Mouse (Mus musculus): ENCODE results near the gene Ccsap. TPM values are rescaled to one million over a fixed set of nuclear protein-coding genes. Genes with fewer than 3 reads are reported as not detected.

Gene Ccsap
- polyA plus RNA-seq, 1 experiment from 2014 or later = 7.3 TPM

DNA sequence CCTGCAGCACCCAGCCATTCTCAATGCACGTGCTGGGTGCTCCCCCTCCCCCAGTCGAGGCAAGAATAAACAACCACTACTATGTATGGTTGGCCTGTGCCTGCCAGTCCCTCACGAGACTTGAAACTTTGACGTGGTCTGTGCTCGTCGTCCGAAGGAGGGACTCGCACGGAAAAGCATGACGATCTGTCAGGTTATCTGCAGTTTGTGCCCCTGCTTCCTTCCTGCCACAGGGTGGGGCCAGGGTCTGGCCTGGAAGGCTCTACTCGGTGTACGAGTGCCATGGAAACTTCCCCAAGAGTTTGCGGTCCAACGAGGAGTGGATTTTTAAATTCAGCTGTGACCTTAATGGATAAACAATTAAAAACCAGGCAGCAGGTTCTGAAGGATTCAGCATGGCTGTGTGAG is 53.0 kb downstream of the Ccsap start:
- WGBS = 10% methylated on average over 14 of the region's 14 CpGs
- DNase-seq (ENCODE audit: low spot score) = peak; percentile 33
- no peaks in the 10 kb centered on the region for H3K27me3 ChIP-seq (ENCODE audit: insufficient read depth, poor library complexity, severe bottlenecking)
- H3K4me1 ChIP-seq (replicated peaks) = peaks cover 41% of the 10 kb centered on the region
- H3K4me3 ChIP-seq = peak overlapping the region; percentile 76
- H3K36me3 ChIP-seq = peaks cover 19% of the 10 kb centered on the region
- no peaks in the 10 kb centered on the region for H3K9me3 ChIP-seq
- peak overlapping the region; percentile 95 for H3K27ac ChIP-seq

DNA sequence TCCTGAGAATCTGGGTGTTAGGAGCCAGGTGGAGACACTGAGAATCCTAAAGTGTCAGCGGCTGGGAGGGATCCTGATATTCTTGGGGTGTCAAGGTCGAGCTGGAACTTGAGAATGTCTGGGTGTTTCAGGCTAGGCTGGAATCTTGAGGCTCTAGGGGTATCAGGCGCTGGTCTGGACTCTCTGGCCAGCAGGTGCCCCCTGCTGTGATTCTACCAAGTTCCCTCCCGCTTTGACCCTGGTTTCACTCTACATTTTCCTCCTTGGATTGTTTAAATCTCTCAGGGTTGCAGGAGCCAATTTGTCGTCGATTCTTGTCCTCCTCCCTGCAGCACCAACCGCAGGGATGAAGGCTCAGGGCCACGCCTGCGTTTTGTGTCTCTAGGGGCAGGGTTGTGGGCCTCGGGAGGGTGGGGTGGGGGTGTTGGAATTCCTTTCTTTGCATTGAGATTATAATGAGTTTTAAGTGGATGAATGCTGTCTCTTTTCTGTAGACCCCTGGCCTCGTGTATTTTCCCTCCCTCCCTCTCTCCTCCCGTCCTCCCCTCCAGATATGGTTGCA is 53.6 kb downstream of the Ccsap start:
- no peak for DNase-seq (ENCODE audit: low spot score)
- under 1% methylated on average over 12 of the region's 12 CpGs for WGBS
- no peaks in the 10 kb centered on the region for H3K27me3 ChIP-seq (ENCODE audit: insufficient read depth, poor library complexity, severe bottlenecking)
- H3K36me3 ChIP-seq = peaks cover 19% of the 10 kb centered on the region
- peaks cover 41% of the 10 kb centered on the region for H3K4me1 ChIP-seq (replicated peaks)
- H3K4me3 ChIP-seq = peak overlapping the region; percentile 76
- peak overlapping the region; percentile 95 for H3K27ac ChIP-seq
- no peaks in the 10 kb centered on the region for H3K9me3 ChIP-seq

DNA sequence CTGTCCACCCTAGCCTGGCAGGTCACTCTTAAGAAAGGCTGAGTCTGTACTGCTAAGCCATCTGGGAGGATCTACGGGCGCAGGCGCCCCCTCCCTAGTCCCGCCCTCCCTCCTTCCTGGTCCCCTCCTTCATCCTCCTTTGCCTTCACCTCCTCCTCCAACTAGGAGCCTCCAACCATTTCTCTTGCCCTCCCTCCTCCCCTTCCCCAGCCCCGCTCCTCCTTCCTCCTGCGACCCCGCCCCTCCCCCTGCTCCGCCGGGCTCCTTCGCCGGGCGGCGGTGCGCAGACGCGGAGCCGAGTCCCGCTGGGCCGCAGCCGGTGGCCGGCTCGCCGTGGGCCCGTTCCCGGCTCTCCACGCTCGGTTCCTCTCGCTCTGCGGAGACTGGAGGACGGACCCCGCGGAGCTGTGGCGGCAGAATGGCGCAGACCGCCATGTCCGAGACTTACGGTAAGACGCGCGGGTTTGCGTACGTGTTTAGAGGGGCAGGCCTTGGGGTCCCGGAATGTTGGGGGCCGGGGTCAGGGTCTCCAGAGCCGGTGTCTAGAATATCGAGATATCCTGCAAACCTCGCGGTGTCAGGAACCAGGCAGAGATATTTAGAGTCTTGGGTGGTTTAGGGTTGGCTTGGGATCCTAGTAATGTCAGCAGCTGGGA is 54.2 kb downstream of the Ccsap start, which contains the start of gene Rab4a:
TSS of gene Rab4a (plus strand) at position 268 of the 656 bp plus-strand sequence.
- peak within 1 kb of the TSS; percentile 95 for H3K27ac ChIP-seq
- H3K36me3 ChIP-seq = peaks cover 15% of the 10 kb centered on the region
- DNase-seq (ENCODE audit: low spot score) = peak; percentile 90

DNA sequence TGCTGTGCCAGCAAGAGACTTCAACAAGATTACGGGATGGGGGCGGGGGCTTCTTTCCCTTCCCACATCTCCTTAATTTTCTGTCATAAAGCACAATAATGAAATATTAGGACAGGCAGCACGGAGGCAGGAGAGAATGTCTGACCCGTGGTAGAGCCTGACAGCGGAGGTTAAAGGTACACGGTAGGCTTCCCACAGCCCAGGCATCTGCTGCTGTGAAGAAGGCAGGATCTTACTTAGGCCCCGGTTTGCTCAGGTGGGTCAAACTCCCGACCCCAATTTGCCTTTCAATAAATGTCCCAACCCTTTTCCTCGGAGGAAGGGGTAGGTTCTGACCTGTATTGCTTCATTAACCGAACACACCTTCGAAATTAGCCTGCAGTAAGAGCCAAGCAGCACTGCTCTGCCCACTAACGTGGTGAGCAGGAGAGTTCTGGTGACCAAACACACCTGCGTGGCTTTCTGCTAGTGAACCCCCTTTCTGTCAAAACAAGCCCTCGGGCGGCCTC is 54.7 kb downstream of the Ccsap start:
- WGBS = 17% methylated on average over 15 of the region's 15 CpGs
- Histone ChIP-seq H3K9me3 (peaks cover 3% of the 10 kb centered on the region; the same call in 1 of the 2 replicates), H3K27ac (peak overlapping the region; percentile 95)

More for the DNA sequence above, 54.2 kb downstream of the Ccsap start, which contains the start of gene Rab4a:
- WGBS = under 1% methylated on average over 48 of the region's 48 CpGs
- Histone ChIP-seq H3K4me1 (replicated peaks) (peaks cover 38% of the 10 kb centered on the region), H3K27me3 (ENCODE audit: insufficient read depth, poor library complexity, severe bottlenecking) (no peaks in the 10 kb centered on the region), H3K9me3 (peaks cover 2% of the 10 kb centered on the region; the same call in 1 of the 2 replicates), H3K4me3 (peak within 1 kb of the TSS; percentile 76)

DNA sequence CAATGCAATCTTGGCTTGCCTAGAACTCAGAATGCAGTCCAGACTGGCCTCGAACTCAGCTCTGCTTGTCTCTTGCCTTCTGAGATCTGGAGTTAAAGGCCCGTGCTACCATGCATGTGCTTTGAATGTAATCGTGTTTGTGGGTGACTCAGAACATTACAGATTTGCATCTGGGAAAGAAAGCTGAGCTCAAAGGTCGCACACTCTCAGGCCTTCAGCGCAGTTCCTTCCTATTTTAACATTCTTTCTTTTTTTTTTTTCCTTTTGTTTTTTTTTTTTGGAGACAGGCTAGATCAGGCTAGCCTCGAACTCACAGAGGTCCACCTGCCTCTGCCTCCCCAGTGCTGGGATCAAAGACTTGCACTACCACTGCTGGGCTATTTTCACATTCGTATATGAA is 55.4 kb downstream of the Ccsap start:
- Histone ChIP-seq H3K4me3 (no peak overlapping the region), H3K4me1 (replicated peaks) (peaks cover 42% of the 10 kb centered on the region), H3K36me3 (peaks cover 8% of the 10 kb centered on the region; the same call in 1 of the 2 replicates), H3K27ac (no peak overlapping the region), H3K27me3 (ENCODE audit: insufficient read depth, poor library complexity, severe bottlenecking) (no peaks in the 10 kb centered on the region), H3K9me3 (peaks cover 3% of the 10 kb centered on the region; the same call in 1 of the 2 replicates)
- DNase-seq (ENCODE audit: low spot score) = no peak
- 88% methylated on average over 7 of the region's 7 CpGs for WGBS

More for the DNA sequence above, 54.7 kb downstream of the Ccsap start:
- H3K4me3 ChIP-seq = peak overlapping the region; percentile 76
- peaks cover 13% of the 10 kb centered on the region for H3K36me3 ChIP-seq
- no peak for DNase-seq (ENCODE audit: low spot score)
- peaks cover 38% of the 10 kb centered on the region for H3K4me1 ChIP-seq (replicated peaks)
- no peaks in the 10 kb centered on the region for H3K27me3 ChIP-seq (ENCODE audit: insufficient read depth, poor library complexity, severe bottlenecking)

DNA sequence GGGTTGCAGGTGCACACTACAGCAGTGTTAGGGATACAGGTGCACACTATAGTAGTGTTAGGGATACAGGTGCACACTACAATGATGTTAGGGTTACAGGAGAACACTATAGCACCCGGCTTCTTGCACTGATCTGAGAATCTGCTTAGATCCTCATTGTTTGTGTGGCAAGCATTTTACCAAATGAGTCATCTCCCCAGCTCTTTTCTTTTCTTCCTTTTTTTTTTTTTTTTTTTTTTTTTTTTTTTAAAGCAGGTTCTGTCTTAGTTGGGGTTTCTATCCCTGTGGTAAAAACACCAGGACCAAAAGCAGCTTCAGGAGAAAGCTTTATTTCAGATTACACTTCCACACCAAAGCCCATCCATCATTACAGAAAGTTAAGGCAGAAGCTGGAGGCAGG is 56.4 kb downstream of the Ccsap start:
- Histone ChIP-seq H3K36me3 (peaks cover under 1% of the 10 kb centered on the region; the same call in 1 of the 2 replicates), H3K27ac (no peak overlapping the region), H3K4me3 (no peak overlapping the region), H3K4me1 (replicated peaks) (peaks cover 37% of the 10 kb centered on the region), H3K9me3 (peaks cover 3% of the 10 kb centered on the region; the same call in 1 of the 2 replicates), H3K27me3 (ENCODE audit: insufficient read depth, poor library complexity, severe bottlenecking) (no peaks in the 10 kb centered on the region)
- 86% methylated on average over 1 of the region's 1 CpGs for WGBS
- DNase-seq (ENCODE audit: low spot score) = no peak

DNA sequence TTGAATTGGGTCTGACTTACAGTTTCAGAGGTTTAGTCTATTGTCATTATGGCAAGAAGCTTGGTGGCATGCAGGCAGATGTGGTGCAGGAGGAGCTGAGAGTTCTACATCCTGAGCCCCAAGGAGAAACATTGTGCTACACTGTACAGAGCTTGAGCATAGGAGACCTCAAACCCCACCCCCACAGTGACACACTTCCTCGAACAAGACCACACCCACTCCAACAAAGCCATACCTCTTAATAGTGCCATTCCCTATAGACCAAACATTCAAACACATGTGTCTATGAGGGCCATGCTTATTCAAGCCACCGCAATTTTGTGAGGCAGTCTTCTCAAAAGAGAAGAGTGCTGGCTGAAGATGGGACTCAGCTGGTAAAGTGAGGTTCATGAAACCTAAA is 58.5 kb downstream of the Ccsap start:
- no peak for DNase-seq (ENCODE audit: low spot score)
- Histone ChIP-seq H3K36me3 (no peaks in the 10 kb centered on the region), H3K4me1 (replicated peaks) (peaks cover 20% of the 10 kb centered on the region), H3K4me3 (no peak overlapping the region), H3K27me3 (ENCODE audit: insufficient read depth, poor library complexity, severe bottlenecking) (no peaks in the 10 kb centered on the region), H3K9me3 (peaks cover 3% of the 10 kb centered on the region; the same call in 1 of the 2 replicates), H3K27ac (no peak overlapping the region)
- 86% methylated on average over 2 of the region's 2 CpGs for WGBS

DNA sequence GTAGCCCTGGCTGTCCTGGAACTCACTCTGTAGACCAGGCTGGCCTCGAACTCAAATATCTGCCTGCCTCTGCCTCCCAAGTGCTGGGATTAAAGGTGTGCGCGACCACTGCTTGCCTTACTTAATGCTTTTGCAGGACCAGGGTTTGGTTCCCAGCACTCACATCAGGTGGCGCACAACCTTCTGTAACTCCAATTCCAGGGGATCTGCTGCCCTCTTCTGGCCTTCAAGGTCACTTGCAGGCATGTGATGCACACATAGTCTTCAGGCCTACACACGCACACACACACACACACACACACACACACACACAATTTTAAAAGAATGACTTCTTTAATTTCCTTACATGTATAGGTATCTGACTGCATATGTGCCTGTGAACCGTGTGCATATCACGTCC is 59.1 kb downstream of the Ccsap start:
- H3K4me3 ChIP-seq = no peak overlapping the region
- H3K27ac ChIP-seq = no peak overlapping the region
- no peak for DNase-seq (ENCODE audit: low spot score)
- no peaks in the 10 kb centered on the region for H3K36me3 ChIP-seq
- peaks cover 16% of the 10 kb centered on the region for H3K4me1 ChIP-seq (replicated peaks)
- peaks cover 3% of the 10 kb centered on the region; the same call in 1 of the 2 replicates for H3K9me3 ChIP-seq
- 91% methylated on average over 7 of the region's 7 CpGs for WGBS
- no peaks in the 10 kb centered on the region for H3K27me3 ChIP-seq (ENCODE audit: insufficient read depth, poor library complexity, severe bottlenecking)

DNA sequence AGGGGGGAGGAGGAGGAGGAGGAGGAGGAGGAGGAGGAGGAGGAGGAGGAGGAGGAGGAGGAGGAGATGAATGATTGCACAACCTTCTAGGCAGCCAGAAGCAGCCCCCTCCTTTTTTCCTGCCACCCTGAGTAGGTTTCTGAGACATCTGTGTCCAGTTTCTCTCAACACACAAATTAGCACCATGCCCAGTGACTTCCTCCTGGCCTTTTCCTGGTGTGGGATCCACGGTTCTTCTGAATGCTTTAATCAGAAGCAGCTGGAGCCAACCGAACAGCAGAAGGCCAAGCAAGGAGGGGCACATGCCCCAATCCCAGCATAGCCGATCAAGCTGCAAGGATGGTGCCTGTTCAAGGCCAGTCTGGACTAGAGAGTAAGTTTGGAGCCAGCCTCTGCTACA is 60.1 kb downstream of the Ccsap start:
- Histone ChIP-seq H3K9me3 (peaks cover 3% of the 10 kb centered on the region; the same call in 1 of the 2 replicates), H3K36me3 (no peaks in the 10 kb centered on the region), H3K4me3 (no peak overlapping the region), H3K27me3 (ENCODE audit: insufficient read depth, poor library complexity, severe bottlenecking) (no peaks in the 10 kb centered on the region), H3K27ac (no peak overlapping the region), H3K4me1 (replicated peaks) (0 out of 2 replicates have a peak, but pooled peaks cover 7% of the 10 kb centered on the region)
- DNase-seq (ENCODE audit: low spot score) = peak; percentile 58
- WGBS = 65% methylated on average over 3 of the region's 3 CpGs

DNA sequence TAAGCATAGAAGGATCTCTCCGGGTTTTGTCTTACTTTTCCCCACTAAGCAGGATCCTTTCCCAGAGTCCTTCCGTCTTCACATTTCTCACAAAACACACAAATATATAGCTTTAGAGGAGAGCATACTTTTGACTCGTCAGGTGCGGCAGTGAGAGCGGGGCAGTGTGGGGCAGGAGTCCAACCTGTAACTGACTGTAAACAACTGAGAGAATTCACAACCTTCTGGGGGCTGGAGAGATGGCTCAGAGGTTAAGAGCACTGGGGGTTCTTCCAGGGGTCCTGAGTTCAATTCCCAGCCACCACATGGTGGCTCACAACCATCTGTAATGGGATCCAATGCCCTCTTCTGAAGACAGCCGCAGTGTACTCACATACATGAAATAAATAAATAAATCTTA is 60.6 kb downstream of the Ccsap start:
- Histone ChIP-seq H3K36me3 (no peaks in the 10 kb centered on the region), H3K27ac (no peak overlapping the region)
- WGBS = 83% methylated on average over 6 of the region's 6 CpGs

DNA sequence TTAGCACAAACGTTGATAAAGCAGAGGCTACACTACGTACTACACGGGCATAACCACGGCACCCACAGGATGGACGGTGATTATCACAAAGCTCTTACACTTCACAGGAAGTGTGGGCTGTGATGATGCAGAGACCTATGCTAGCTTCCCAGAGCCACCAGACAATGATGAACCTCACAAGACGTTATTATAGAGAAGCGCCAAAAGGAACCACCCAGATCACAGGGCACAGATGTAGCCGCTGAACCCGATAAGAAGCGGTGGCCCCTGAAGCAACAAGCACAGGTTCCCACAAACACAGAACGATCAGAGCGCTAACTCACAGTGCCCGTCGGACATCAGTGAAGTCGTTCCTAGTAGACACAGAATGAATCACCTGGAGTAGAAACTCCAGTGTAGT is 62.1 kb downstream of the Ccsap start:
- Histone ChIP-seq H3K27ac (no peak overlapping the region), H3K9me3 (peaks cover 3% of the 10 kb centered on the region; the same call in 1 of the 2 replicates), H3K4me1 (replicated peaks) (0 out of 2 replicates have a peak, but pooled peaks cover 7% of the 10 kb centered on the region), H3K36me3 (no peaks in the 10 kb centered on the region), H3K4me3 (no peak overlapping the region), H3K27me3 (ENCODE audit: insufficient read depth, poor library complexity, severe bottlenecking) (no peaks in the 10 kb centered on the region)
- 92% methylated on average over 15 of the region's 15 CpGs for WGBS
- DNase-seq (ENCODE audit: low spot score) = no peak

More for the DNA sequence above, 60.6 kb downstream of the Ccsap start:
- Histone ChIP-seq H3K9me3 (peaks cover 3% of the 10 kb centered on the region; the same call in 1 of the 2 replicates), H3K4me3 (no peak overlapping the region), H3K27me3 (ENCODE audit: insufficient read depth, poor library complexity, severe bottlenecking) (no peaks in the 10 kb centered on the region), H3K4me1 (replicated peaks) (0 out of 2 replicates have a peak, but pooled peaks cover 7% of the 10 kb centered on the region)
- DNase-seq (ENCODE audit: low spot score) = no peak

DNA sequence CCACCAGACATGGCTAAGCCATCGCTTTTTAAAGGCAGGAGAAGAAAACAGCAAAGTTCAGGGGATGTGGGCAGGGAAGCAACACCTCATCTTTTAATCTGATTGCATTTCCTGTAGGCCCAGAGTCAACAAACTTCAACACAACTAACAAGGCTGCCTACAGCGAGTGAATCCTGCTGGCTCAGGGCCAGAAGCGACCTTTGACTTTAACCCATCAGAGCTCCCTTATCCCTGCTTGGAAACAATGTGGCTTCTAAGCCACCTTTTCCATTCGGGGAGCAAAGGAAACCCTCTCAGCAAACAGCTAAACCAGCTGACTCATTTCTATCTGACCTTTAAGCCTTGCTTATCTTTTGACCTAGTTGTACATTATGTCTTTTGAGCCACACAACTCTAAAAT is 63.3 kb downstream of the Ccsap start:
- Histone ChIP-seq H3K4me1 (replicated peaks) (peaks cover 16% of the 10 kb centered on the region), H3K27ac (no peak overlapping the region), H3K27me3 (ENCODE audit: insufficient read depth, poor library complexity, severe bottlenecking) (no peaks in the 10 kb centered on the region), H3K4me3 (no peak overlapping the region), H3K36me3 (no peaks in the 10 kb centered on the region), H3K9me3 (peaks cover 3% of the 10 kb centered on the region; the same call in 1 of the 2 replicates)
- WGBS = 60% methylated on average over 4 of the region's 4 CpGs
- DNase-seq (ENCODE audit: low spot score) = no peak

DNA sequence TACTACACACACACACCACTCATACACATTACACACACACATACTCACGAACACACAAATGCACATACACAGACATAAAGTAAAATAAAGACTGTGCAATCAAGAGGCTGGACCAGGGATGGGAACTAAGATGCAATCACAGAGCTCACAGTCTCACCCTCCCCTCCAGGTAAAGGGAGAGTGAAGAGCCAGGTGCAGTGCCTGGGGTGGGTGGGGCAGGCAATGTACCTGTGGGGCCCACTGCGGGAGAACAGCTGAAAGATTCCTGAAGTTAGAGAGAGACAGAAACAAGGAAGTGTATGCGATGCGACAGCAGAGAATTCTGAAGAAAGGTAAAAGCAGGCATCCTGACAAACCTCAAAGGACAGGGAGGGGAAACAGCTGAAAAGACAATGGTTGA is 65.2 kb downstream of the Ccsap start:
- Histone ChIP-seq H3K9me3 (no peaks in the 10 kb centered on the region), H3K4me1 (replicated peaks) (peaks cover 27% of the 10 kb centered on the region), H3K27me3 (ENCODE audit: insufficient read depth, poor library complexity, severe bottlenecking) (0 out of 2 replicates have a peak, but pooled peaks cover under 1% of the 10 kb centered on the region), H3K27ac (peak overlapping the region; percentile 37; the same call in 1 of the 2 replicates), H3K4me3 (no peak overlapping the region), H3K36me3 (no peaks in the 10 kb centered on the region)
- WGBS = 83% methylated on average over 4 of the region's 4 CpGs
- no peak for DNase-seq (ENCODE audit: low spot score)
